Mouse (Mus musculus): ENCODE measurements around the gene Spock2.

DNA sequence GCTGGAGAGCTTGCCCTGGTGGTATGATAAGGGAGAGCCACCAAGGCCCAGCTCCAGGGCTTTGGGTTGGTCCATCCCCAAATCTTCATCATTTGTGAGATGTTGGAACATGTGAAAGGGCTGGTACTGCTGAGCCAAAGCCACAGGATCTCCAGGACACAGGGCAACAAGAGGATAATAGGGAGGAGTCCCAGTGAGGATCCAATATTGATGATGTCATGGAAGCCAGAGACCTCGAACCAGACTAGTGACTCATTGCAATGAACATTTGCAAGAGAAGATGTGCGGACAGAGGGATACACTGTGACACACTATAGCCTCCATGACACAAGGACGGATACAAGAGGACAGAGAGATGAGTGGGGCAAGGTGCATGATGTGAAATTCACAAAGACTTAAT, 52.1 kb downstream of the Spock2 start:
- TF ChIP-seq CTCF (IDR thresholded peaks at IDR 0.05; ENCODE audit: low read depth) (no peak), EP300 (IDR thresholded peaks at IDR 0.05; ENCODE audit: low read depth) (no peak)
